Mouse (Mus musculus) liver, postnatal 0 days (tissue): ENCODE data around the gene Snap47. TPM values are rescaled to one million over a fixed set of nuclear protein-coding genes. Genes with fewer than 3 reads are reported as not detected.

Source experiments
- ATAC-seq: fragments of 200-750 bp; cut with Nextera tagmentation; 2 replicates; pipeline ENCODE4 v1.8.0; 2017; ENCODE audit warnings: mild to moderate bottlenecking, moderate library complexity
- DNase-seq: peaks from one replicate; pipeline ENCODE4 v3.0.0-alpha.2; 2016
- H3K27ac ChIP-seq: fragments of 300-500 bp; sonication (generic); 2 replicates; pipeline ENCODE4 v1.5.1; 2014; ENCODE audit warnings: antibody characterized with exemption, moderate library complexity, mild to moderate bottlenecking, low read depth
- H3K27me3 ChIP-seq: fragments of 300-500 bp; sonication (generic); 2 replicates; pipeline ENCODE4 v1.6.1; 2014; ENCODE audit warnings: low read length, control low read depth, mixed read lengths; ENCODE audit not compliant: insufficient read depth
- H3K36me3 ChIP-seq: fragments of 300-500 bp; sonication (generic); replicated peaks from 2 replicates; pipeline ENCODE4 v1.6.1; 2014; ENCODE audit warnings: mild to moderate bottlenecking, control low read depth, low read length, moderate library complexity, mixed read lengths; ENCODE audit not compliant: insufficient read depth
- H3K4me1 ChIP-seq: fragments of 300-500 bp; sonication (generic); 2 replicates; pipeline ENCODE4 v1.6.1; 2014; ENCODE audit warnings: antibody characterized with exemption, mild to moderate bottlenecking, control low read depth; ENCODE audit not compliant: insufficient read depth
- H3K4me2 ChIP-seq: fragments of 300-500 bp; sonication (generic); 2 replicates; pipeline ENCODE4 v1.6.1; 2014; ENCODE audit warnings: low read depth, mild to moderate bottlenecking, low read length, moderate library complexity, mixed read lengths
- H3K4me3 ChIP-seq: fragments of 300-500 bp; sonication (generic); 2 replicates; pipeline ENCODE4 v1.5.1; 2014; ENCODE audit warnings: low read depth, low read length
- H3K9ac ChIP-seq: fragments of 300-500 bp; sonication (generic); replicated peaks from 2 replicates; pipeline ENCODE4 v1.6.1; 2014; ENCODE audit warnings: mild to moderate bottlenecking, moderate library complexity
- H3K9me3 ChIP-seq: fragments of 300-500 bp; sonication (generic); 2 replicates; pipeline ENCODE4 v1.6.1; 2016; ENCODE audit warnings: mild to moderate bottlenecking, control low read depth, low read length, mixed read lengths
- CTCF ChIP-seq: sonication (generic); IDR thresholded peaks from 2 replicates; pipeline ENCODE4 v1.5.1; 2016; ENCODE audit warnings: antibody characterized with exemption, low read depth
- EP300 ChIP-seq: IDR thresholded peaks from 2 replicates; pipeline ENCODE4 v1.6.1; 2016; ENCODE audit warnings: antibody characterized with exemption, low read depth, mild to moderate bottlenecking
- WGBS: fragments of 180-500 bp; shearing (Covaris S2); extraction: QIAGEN DNeasy Blood & Tissue Kit; methylation state at CpG from one replicate; pipeline ENCODE4 v1.1.7; 2014; ENCODE audit not compliant: insufficient replicate concordance; 5-methylcytosine and 5-hydroxymethylcytosine counted together
- polyA plus RNA-seq: library from polyadenylated mRNA; unstranded; fragments of >200 nt; fragmentation: Nextera tagmentation; extraction: Ambion mirVana; gene quantifications from 2 replicates; pipeline ENCODE4 v1.2.1, GENCODE M21; 2015

The Snap47 gene
- polyA plus RNA-seq, 1 experiment from 2014 or later, result 32.4 TPM

- Histone ChIP-seq H3K4me3 (peak within 1 kb of the TSS; percentile 59), H3K4me1 (peaks cover 5% of the 10 kb centered on the region), H3K9ac (peak within 1 kb of the TSS; percentile 68), H3K4me2 (peak within 1 kb of the TSS; percentile 91), H3K36me3 (no peaks in the 10 kb centered on the region), H3K27me3 (no peaks in the 10 kb centered on the region), H3K9me3 (no peaks in the 10 kb centered on the region), H3K27ac (peak within 1 kb of the TSS; percentile 77)
- ATAC-seq (peak; percentile 92), DNase-seq (peak; percentile 91)
- no peak for TF ChIP-seq CTCF
- TF ChIP-seq EP300, result no peak
- 1% methylated on average over 19 of the region's 19 CpGs for WGBS
Measured at GRCm38 (mm10) chr11:59472326-59472677, 21.3 kb upstream of the Snap47 start, which contains the start of gene Zfp867. Zfp867 (minus strand) TSS chr11:59472474.

DNA sequence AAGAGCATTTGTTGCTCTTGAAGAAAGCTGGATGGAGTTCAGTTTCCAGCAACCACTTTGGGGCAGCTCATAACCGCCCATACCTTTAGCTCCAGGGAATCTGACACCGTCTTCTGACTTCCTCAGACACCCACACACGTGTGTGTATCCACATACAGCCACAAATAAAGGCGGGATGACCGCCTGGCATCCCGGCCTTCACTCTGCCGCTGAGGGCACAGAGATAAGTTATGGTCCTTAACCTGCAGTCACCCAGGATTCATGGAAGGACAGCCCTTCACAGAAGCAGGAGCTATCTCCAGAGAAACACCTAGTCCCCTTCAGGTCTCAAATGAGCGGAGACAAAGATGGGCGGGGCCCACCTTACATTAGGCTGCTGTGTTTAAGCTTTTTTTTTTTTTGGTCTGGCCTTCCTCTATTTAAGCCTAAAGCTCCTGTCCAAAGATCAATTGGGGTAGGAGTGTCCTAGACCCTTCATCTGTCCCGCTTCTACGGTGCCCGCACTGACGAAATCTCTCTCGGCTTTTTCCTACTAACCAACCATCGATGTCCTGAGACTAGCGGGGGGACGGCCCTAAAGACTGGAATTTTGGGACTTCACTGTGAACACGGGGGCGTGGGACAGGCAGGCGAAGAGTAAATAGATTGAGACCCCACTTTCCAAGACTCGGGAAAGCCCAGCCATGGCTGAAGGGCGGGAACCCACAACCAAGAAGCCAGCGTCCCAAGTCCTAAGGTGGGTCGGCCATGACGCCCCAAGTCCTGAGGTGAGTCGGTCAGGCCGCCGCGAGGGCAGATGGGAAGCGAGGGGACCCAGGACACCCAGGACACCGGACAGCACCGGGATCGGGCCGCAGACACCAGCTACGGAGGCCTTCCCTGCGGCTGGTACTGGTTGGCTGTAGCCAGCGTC lies 20.7 kb upstream of the Snap47 start:
- H3K27me3 ChIP-seq, result no peaks in the 10 kb centered on the region
- 6% methylated on average over 37 of the region's 37 CpGs for WGBS
- H3K9me3 ChIP-seq, result no peaks in the 10 kb centered on the region
- TF ChIP-seq CTCF (no peak), EP300 (no peak)
- H3K27ac ChIP-seq, result peak overlapping the region; percentile 77
- H3K36me3 ChIP-seq, result no peaks in the 10 kb centered on the region
- H3K9ac ChIP-seq, result peak overlapping the region; percentile 68
- peak overlapping the region; percentile 91 for H3K4me2 ChIP-seq
- H3K4me1 ChIP-seq, result peaks cover 5% of the 10 kb centered on the region
- DNase-seq, result no peak
- ATAC-seq, result peak; percentile 85
- peak overlapping the region; percentile 59 for H3K4me3 ChIP-seq

DNA sequence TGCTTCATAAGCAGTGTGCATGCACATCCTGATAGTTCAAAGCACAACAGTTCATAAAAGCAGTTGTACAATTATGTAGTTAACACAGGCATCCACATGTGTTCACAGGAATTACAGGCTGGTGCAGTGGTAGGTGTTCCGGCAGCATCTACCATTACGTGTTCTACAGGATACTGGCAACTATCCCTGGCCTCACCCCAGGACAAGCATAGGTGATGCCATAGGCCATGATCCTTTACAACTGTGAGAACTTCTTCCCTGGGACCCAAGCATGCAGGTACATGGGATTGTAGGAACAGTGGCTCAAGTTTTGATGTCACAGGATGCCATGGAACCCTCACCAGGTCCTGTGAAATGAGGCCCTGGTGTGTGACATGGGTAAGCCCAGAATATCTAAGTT lies 9.5 kb upstream of the Snap47 start:
- no peak for ATAC-seq
- H3K9ac ChIP-seq, result no peak overlapping the region
- 88% methylated on average over 2 of the region's 2 CpGs for WGBS
- H3K4me1 ChIP-seq, result no peaks in the 10 kb centered on the region
- H3K4me2 ChIP-seq, result no peak overlapping the region
- no peaks in the 10 kb centered on the region for H3K27me3 ChIP-seq
- no peak for DNase-seq
- no peak overlapping the region for H3K4me3 ChIP-seq
- no peak overlapping the region for H3K27ac ChIP-seq
- H3K36me3 ChIP-seq, result peaks cover 34% of the 10 kb centered on the region
- no peak for TF ChIP-seq EP300
- no peak for TF ChIP-seq CTCF
- peaks cover 18% of the 10 kb centered on the region for H3K9me3 ChIP-seq

DNA sequence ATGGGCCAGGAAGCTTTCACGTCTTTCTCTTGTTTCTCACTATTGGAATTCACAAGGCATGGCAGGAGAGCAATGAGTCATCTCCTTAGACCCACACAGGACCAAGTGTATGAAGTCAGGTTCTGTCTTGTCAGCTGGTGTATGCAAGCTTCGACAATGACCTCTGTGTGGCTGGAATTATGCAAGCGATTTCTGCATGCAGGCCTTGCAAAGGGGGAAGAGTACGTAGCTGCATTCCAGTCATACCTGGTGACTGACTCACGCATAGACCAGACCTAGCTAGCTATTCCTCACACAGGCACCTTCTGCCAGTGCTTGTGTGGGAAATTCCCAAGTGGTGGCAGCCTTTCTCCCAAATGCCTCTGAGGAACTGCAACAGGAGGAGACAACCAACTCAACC lies 8.0 kb upstream of the Snap47 start:
- Histone ChIP-seq H3K9me3 (peaks cover 15% of the 10 kb centered on the region), H3K9ac (no peak overlapping the region), H3K36me3 (peaks cover 39% of the 10 kb centered on the region), H3K27me3 (no peaks in the 10 kb centered on the region), H3K4me3 (no peak overlapping the region), H3K27ac (no peak overlapping the region), H3K4me2 (no peak overlapping the region), H3K4me1 (no peaks in the 10 kb centered on the region)
- DNase-seq (peak; percentile 32), ATAC-seq (peak; percentile 80; the same call in 1 of the 2 replicates)
- TF ChIP-seq EP300, result no peak
- TF ChIP-seq CTCF, result no peak
- WGBS, result 42% methylated on average over 5 of the region's 5 CpGs

DNA sequence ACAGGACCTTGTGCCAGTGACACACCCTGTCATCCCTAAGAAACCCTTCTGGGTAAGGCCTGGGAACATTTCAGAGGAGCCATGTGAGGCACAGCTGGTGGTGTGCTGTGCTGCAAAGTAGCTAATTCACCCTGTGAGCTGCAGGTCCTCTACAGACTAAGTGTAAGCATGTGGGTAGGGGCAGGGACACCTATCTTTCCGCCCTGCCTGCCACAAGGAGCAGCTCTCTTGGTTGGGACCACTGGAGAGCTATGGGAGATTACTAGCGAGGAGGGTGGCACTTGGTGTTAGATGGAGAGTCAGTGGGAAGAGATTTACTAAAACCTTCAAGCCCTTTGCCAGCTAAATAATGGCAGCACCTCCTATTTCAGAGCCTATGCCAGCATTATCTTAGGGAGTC lies 5.9 kb upstream of the Snap47 start:
- Histone ChIP-seq H3K4me1 (no peaks in the 10 kb centered on the region), H3K4me2 (no peak overlapping the region), H3K9me3 (no peaks in the 10 kb centered on the region), H3K4me3 (no peak overlapping the region), H3K27me3 (no peaks in the 10 kb centered on the region), H3K9ac (no peak overlapping the region), H3K36me3 (peaks cover 22% of the 10 kb centered on the region), H3K27ac (no peak overlapping the region)
- TF ChIP-seq EP300 (no peak), CTCF (no peak)
- ATAC-seq, result no peak
- DNase-seq, result no peak
- WGBS, result 89% methylated on average over 2 of the region's 2 CpGs

GRCm38 (mm10) chr11:59456346-59456745 lies 5.4 kb upstream of the Snap47 start:
- no peak overlapping the region for H3K4me2 ChIP-seq
- H3K4me1 ChIP-seq, result 0 out of 2 replicates have a peak, but pooled peaks cover 1% of the 10 kb centered on the region
- no peak for TF ChIP-seq CTCF
- no peak for TF ChIP-seq EP300
- H3K27ac ChIP-seq, result no peak overlapping the region
- H3K4me3 ChIP-seq, result no peak overlapping the region
- H3K27me3 ChIP-seq, result no peaks in the 10 kb centered on the region
- H3K9me3 ChIP-seq, result no peaks in the 10 kb centered on the region
- 89% methylated on average over 2 of the region's 2 CpGs for WGBS
- ATAC-seq (no peak), DNase-seq (no peak)
- peaks cover 20% of the 10 kb centered on the region for H3K36me3 ChIP-seq
- no peak overlapping the region for H3K9ac ChIP-seq
